Mouse (Mus musculus): ENCODE measurements around the gene Zfp341.

- no peak for TF ChIP-seq POLR2A (IDR thresholded peaks at IDR 0.05; ENCODE audit: borderline replicate concordance, control insufficient read depth, low read depth, low read length)
- no peak for TF ChIP-seq CTCF (IDR thresholded peaks at IDR 0.05; ENCODE audit: control insufficient read depth, insufficient read depth, low read length)
Observed at GRCm38 (mm10) chr2:154615674-154616073, 2.6 kb downstream of the Zfp341 start.

Measured in bone marrow, adult 2 months (tissue).